In genomic region chr11:61541106-61541505, GRCm38 (mm10) we compare ENCODE assay signal across 23 mouse cellular contexts. TPM values are rescaled to one million over a fixed set of nuclear protein-coding genes. Genes with fewer than 3 reads are reported as not detected.
"Had no signal": no experiment of that assay in that cellular context is flagged by ENCODE, and none has a peak within 500 bp of the region (broad histone marks: within the 10 kb centered on the region; RNA-seq: fewer than 3 reads in every experiment).

No protein-coding gene starts in this region.

- H3K27ac ChIP-seq: heart, embryonic 13.5 days; heart, embryonic 15.5 days; hindbrain, embryonic 10.5 days; hindbrain, embryonic 12.5 days; hindbrain, embryonic 14.5 days; intestine, embryonic 15.5 days; kidney, postnatal 0 days; limb, embryonic 13.5 days; limb, embryonic 15.5 days had no signal

- DNase-seq: gastrocnemius, adult 2 months; gastrocnemius, postnatal 10 days; gastrocnemius, postnatal 25 days; heart, adult 18-20 months; heart, postnatal 4 days; kidney, postnatal 14 days; layer of hippocampus, postnatal 36 days; left cerebral cortex, postnatal 4 days had no signal

- H3K36me3 ChIP-seq: intestine, embryonic 15.5 days had no signal

- H3K4me1 ChIP-seq: hindbrain, embryonic 12.5 days; intestine, embryonic 15.5 days; limb, embryonic 13.5 days; limb, embryonic 15.5 days had no signal

- H3K9me3 ChIP-seq: heart, embryonic 13.5 days; heart, embryonic 15.5 days; hindbrain, embryonic 10.5 days; hindbrain, embryonic 12.5 days; intestine, embryonic 15.5 days; limb, embryonic 13.5 days; limb, embryonic 15.5 days had no signal

- H3K27me3 ChIP-seq: heart, embryonic 13.5 days; heart, embryonic 15.5 days; hindbrain, embryonic 12.5 days; intestine, embryonic 15.5 days; limb, embryonic 13.5 days; limb, embryonic 15.5 days had no signal

- H3K4me3 ChIP-seq: gastrocnemius, adult 2 months; heart, embryonic 13.5 days; heart, embryonic 15.5 days; hindbrain, embryonic 10.5 days; hindbrain, embryonic 12.5 days; intestine, embryonic 15.5 days; limb, embryonic 13.5 days; limb, embryonic 15.5 days had no signal

- H3K9ac ChIP-seq: heart, embryonic 13.5 days; heart, embryonic 15.5 days; hindbrain, embryonic 12.5 days; hindbrain, embryonic 14.5 days; intestine, embryonic 15.5 days; limb, embryonic 13.5 days; limb, embryonic 15.5 days had no signal

- ATAC-seq: forebrain, embryonic 16.5 days; hindbrain, embryonic 16.5 days; inflammation-experienced regulatory T-cells, adult 6 months; intestine, embryonic 15.5 days; intestine, postnatal 0 days had no signal

- H3K4me2 ChIP-seq: heart, embryonic 11.5 days; heart, embryonic 13.5 days; heart, embryonic 15.5 days; hindbrain, embryonic 12.5 days; hindbrain, embryonic 14.5 days; intestine, embryonic 15.5 days; limb, embryonic 13.5 days; limb, embryonic 15.5 days had no signal

RNA-seq across cellular contexts. Expression of gene B9d1, which starts 36.2 kb away (rescaled TPM):
- total RNA-seq: granulocyte monocyte progenitor cell, adult 5-6 weeks had no signal

RNA-seq across cellular contexts. Expression of gene Epn2, which starts 38.4 kb away (rescaled TPM):
- total RNA-seq: granulocyte monocyte progenitor cell, adult 5-6 weeks had no signal

RNA-seq across cellular contexts. Expression of gene Mfap4, which starts 55.9 kb away (rescaled TPM):
- total RNA-seq: granulocyte monocyte progenitor cell, adult 5-6 weeks had no signal
- polyA plus RNA-seq: inflammation-experienced regulatory T-cells, adult 6 months had no signal
